Mouse (Mus musculus) adrenal gland, postnatal 4 days (tissue): ENCODE measurements around the gene Sorcs3. TPM values are rescaled to one million over a fixed set of nuclear protein-coding genes. Genes with fewer than 3 reads are reported as not detected.

Source experiments
- DNase-seq, 2 experiments: peaks; one replicate each; pipeline ENCODE4 v3.0.0; 2021 to 2022; ENCODE audit warnings: low spot score in 2 of 2, mixed read lengths in 2 of 2
- long read RNA-seq, 2 experiments: library from polyadenylated mRNA; stranded (forward); transcript quantifications; one replicate each; pipeline ENCODE4 v2.0.0; 2021
- total RNA-seq, 2 experiments: library from RNA; stranded (reverse); gene quantifications; 2 replicates each; pipeline ENCODE4 v1.2.3; 2021

The Sorcs3 gene
- under 1 TPM; 0.25 to 0.59 TPM for total RNA-seq
- long read RNA-seq, experiment 1, result 0 reads
- long read RNA-seq, experiment 2, partial matches to known transcripts, result 1 of 1 reads
- long read RNA-seq, experiment 2, other reads (novel, unspliced or antisense), result 0 of 1 reads

GRCm38 (mm10) chr19:48205929-48206814, at the start of gene Sorcs3:
Gene Sorcs3 (plus strand): TSS chr19:48206025.
- no peak for DNase-seq

- no peak for DNase-seq
Measured at GRCm38 (mm10) chr19:48165341-48165740, 40.5 kb upstream of the Sorcs3 start.

GRCm38 (mm10) chr19:48167110-48167509, 38.7 kb upstream of the Sorcs3 start:
- no peak for DNase-seq

- DNase-seq, result no peak
Measured at GRCm38 (mm10) chr19:48168284-48168683, 37.5 kb upstream of the Sorcs3 start.

- no peak for DNase-seq
Measured at GRCm38 (mm10) chr19:48174717-48175116, 31.1 kb upstream of the Sorcs3 start.

GRCm38 (mm10) chr19:48203928-48204470, 1.8 kb upstream of the Sorcs3 start:
- DNase-seq, result peak in 1 of 2 experiments; percentile 16

GRCm38 (mm10) chr19:48204476-48204875, 1.3 kb upstream of the Sorcs3 start:
- DNase-seq, result no peak

- DNase-seq, result no peak
Measured at GRCm38 (mm10) chr19:48204892-48205761, 698 bp upstream of the Sorcs3 start.

DNA sequence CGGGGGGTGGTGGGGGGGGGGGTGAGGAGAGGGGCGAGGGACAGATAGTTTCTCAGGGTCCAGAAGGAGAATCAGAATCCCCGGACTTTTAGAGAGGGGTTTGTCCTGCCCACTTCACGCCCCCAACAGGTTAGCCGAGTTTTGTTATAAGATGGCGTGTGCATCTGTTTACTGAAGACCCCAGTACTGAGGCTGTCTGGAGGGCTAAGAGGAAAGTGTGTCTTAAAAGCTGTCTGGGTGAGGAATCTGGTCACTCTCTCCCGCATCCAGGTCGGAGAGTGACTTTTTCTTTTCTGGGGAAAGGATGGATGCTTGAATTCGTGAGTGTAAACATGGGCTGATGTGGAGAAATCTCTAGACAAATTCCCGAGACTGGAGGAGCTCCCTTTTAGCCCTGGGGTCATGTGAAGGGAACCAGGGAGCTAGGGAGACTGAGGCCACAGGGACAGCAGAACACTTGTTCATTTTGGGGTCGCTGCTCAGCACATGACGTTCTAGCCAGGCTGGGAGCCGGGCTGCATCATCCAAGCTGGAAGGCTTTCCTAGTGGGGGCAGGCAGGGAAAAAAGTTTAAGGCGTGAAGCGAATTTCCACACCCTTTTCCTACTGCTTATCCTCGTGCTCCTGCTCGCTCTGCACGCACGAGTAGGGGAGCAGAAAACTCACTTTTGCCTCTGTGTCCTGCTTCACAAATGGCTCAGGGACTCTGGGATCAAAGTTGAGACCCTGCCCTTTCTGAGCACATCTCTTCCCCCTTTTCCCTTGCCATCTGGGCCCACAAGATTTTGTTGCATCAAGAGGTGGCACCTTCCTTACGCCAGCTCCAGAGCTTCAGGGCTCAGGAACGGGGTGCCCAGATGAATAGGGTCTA, 1.3 kb downstream of the Sorcs3 start:
- DNase-seq, result no peak

GRCm38 (mm10) chr19:48207731-48208370, 2.0 kb downstream of the Sorcs3 start:
- DNase-seq, result no peak

- DNase-seq, result no peak
Measured at GRCm38 (mm10) chr19:48215379-48215778, 9.6 kb downstream of the Sorcs3 start.

- DNase-seq, result no peak
Measured at GRCm38 (mm10) chr19:48237786-48238372, 32.1 kb downstream of the Sorcs3 start.

GRCm38 (mm10) chr19:48238391-48238790, 32.6 kb downstream of the Sorcs3 start:
- DNase-seq, result no peak

- DNase-seq, result no peak
Measured at GRCm38 (mm10) chr19:48240960-48241359, 35.1 kb downstream of the Sorcs3 start.

DNA sequence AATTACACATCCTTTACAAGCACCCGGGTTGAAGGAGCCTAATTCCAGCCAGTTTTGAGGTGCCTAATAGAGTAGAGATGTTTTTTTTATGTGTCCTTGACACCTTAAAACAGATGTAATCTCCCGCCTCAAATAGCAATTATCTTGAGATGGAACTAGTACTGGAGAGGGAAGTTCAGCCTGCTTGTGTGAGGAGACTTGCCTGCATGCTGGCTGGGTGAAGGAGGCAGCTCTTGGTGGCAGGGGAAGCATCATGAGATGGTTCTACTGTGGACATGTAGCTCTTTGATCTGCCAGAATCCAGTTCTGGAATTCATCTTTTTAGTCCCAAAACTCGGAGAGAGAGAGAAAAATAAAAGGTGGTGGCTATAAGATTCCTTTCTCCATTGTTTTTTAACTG, 38.2 kb downstream of the Sorcs3 start:
- no peak for DNase-seq

GRCm38 (mm10) chr19:48259223-48259622, 53.4 kb downstream of the Sorcs3 start:
- DNase-seq, result no peak

DNA sequence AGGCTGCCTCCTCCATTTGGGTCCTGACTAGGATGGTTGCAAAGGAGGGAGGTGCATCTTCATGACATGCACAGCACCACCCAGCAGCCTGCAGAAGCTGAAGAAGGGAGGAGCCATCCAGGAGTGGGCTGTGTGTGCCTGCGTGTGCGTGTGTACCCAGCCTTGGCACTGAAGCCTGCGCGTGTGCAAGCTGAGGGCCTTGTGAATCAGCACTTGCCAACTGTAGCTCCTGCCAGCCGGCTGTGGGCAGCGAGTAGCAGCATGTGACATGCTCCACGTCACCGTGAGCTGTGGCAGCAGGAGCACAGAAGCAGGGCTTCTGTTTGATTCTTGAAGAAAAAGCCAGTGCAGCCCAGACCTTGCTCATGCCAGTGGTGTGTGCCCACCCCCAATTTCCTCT, 54.8 kb downstream of the Sorcs3 start:
- no peak for DNase-seq

- DNase-seq, result no peak
Measured at GRCm38 (mm10) chr19:48263750-48264149, 57.9 kb downstream of the Sorcs3 start.

DNA sequence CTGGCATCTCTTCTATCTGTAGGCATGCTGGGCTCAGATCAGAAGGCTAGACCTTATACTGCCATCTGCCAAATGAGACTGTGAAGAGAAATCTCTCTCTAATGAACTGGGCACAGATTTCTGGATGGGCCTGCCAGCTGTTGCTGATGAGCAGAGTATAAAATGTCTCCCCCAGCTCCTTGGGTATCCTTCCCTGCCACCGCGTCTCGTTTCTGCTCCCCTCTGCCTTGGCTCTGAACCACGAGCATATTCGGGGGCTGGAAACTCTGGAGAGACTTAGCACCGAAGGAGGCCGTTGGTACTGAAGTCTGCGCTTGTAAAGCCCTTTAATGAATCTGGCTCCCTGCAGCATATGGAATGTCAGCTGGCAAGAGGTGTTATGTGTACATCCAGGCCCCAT, 74.4 kb downstream of the Sorcs3 start:
- no peak for DNase-seq

DNA sequence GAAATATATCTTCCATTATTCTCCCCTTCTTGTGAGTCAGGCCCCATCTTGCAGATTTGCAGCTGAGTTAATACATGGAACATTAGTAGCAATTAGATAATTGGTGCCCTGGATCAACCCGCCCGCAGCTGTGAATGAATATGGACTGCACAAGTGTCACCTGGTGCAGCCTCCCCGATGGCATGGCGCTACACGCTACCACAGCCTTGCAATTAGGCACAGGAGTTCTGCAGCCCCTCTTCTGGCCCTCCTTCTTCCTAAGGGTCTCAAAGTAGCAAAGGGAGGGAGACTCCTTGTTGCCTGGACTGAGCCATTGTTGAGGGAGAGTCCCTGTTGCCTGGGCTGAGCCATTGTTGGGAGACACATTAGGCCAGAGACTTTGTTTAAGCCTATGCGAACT, 76.4 kb downstream of the Sorcs3 start:
- DNase-seq, result no peak
